Mouse (Mus musculus) heart, embryonic 16.5 days (tissue): ENCODE results near the gene Pxmp4. TPM values are rescaled to one million over a fixed set of nuclear protein-coding genes. Genes with fewer than 3 reads are reported as not detected.
A peak's percentile ranks its signal among the peaks of the same experiment; 100 is the strongest.

ENCODE experiments used
- ATAC-seq: fragments of 200-750 bp; cut with Nextera tagmentation; replicated peaks from 2 replicates; pipeline ENCODE4 v1.8.0; 2017; ENCODE audit warnings: moderate number of reproducible peaks; ENCODE audit not compliant: insufficient read depth, low FRiP score; ENCODE audit errors: extremely low read depth
- H3K27ac ChIP-seq: fragments of 300-500 bp; sonication (generic); 2 replicates; pipeline ENCODE4 v1.5.1; 2014; ENCODE audit warnings: mild to moderate bottlenecking, low read length, control low read depth, moderate library complexity
- H3K27me3 ChIP-seq: fragments of 300-500 bp; sonication (generic); 2 replicates; pipeline ENCODE4 v1.6.1; 2014; ENCODE audit warnings: low read length, mixed read lengths; ENCODE audit not compliant: control insufficient read depth, insufficient read depth
- H3K36me3 ChIP-seq: fragments of 300-500 bp; sonication (generic); 2 replicates; pipeline ENCODE4 v1.6.1; 2014; ENCODE audit not compliant: control insufficient read depth, insufficient read depth
- H3K4me1 ChIP-seq: fragments of 300-500 bp; sonication (generic); 2 replicates; pipeline ENCODE4 v1.6.1; 2014; ENCODE audit warnings: low read length, mixed read lengths; ENCODE audit not compliant: control insufficient read depth, insufficient read depth
- H3K4me2 ChIP-seq: fragments of 300-500 bp; sonication (generic); 2 replicates; pipeline ENCODE4 v1.6.1; 2014; ENCODE audit warnings: low read depth, mild to moderate bottlenecking, control low read depth, low read length
- H3K4me3 ChIP-seq: fragments of 300-500 bp; sonication (generic); 2 replicates; pipeline ENCODE4 v1.5.1; 2014; ENCODE audit warnings: mild to moderate bottlenecking, control low read depth, low read length
- H3K9ac ChIP-seq: fragments of 300-500 bp; sonication (generic); 2 replicates; pipeline ENCODE4 v1.6.1; 2014; ENCODE audit warnings: low read length, control low read depth
- H3K9me3 ChIP-seq: fragments of 300-500 bp; sonication (generic); replicated peaks from 2 replicates; pipeline ENCODE4 v1.6.1; 2016; ENCODE audit warnings: low read length; ENCODE audit not compliant: control insufficient read depth
- WGBS: fragments of 180-500 bp; shearing (Covaris S2); extraction: QIAGEN DNeasy Blood & Tissue Kit; methylation state at CpG from one replicate; pipeline ENCODE4 v1.1.7; 2014; 5-methylcytosine and 5-hydroxymethylcytosine counted together
- polyA plus RNA-seq: library from polyadenylated mRNA; unstranded; fragments of >200 nt; fragmentation: Nextera tagmentation; extraction: Ambion mirVana; gene quantifications from 2 replicates; pipeline ENCODE4 v1.2.1, GENCODE M21; 2015

Gene Pxmp4
- polyA plus RNA-seq, 1 experiment from 2014 or later = 28.2 TPM

DNA sequence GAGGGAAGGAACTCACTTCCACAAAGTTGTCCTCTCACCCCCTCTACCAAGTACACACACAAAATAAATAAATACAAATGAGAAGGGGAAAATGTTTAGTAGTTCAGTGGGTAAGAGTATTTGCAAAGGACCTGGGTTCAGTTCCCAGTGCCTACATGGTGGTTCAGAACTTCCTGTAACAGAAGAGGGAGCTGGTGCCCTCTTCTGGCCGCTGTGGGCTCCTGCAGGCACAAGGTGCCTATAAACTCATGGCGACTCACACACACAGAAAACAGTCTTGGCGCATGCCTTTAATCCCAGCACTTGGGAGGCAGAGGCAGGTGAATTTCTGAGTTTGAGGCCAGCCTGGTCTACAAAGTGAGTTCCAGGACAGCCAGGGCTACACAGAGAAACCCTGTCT is 35.0 kb upstream of the Pxmp4 start:
- no peak overlapping the region for H3K4me2 ChIP-seq
- H3K9me3 ChIP-seq = peaks cover 4% of the 10 kb centered on the region
- WGBS = 89% methylated on average over 3 of the region's 3 CpGs
- H3K4me1 ChIP-seq = no peaks in the 10 kb centered on the region
- H3K36me3 ChIP-seq = peaks cover 17% of the 10 kb centered on the region
- no peak overlapping the region for H3K27ac ChIP-seq
- no peak for ATAC-seq
- no peak overlapping the region for H3K9ac ChIP-seq
- no peak overlapping the region for H3K4me3 ChIP-seq
- no peaks in the 10 kb centered on the region for H3K27me3 ChIP-seq

DNA sequence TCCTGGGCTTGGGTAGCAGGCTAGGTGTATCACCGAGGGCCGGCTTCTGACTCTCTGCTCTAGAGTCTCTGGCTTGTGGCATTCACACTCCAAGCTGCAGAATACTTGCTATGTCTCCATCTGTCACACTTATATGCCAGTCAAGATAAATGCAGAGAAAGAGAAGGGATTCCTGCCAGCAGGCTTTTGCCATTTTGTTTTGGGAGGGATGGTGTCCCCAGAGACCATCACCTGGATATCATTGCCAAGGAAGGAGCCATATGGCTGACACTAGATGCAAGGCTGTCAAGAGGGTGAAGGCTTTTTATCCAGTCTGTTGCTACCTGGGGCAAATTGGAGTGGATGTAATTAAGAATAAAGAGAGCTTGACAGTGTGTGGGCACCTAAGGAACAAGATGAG is 32.3 kb upstream of the Pxmp4 start:
- no peak overlapping the region for H3K4me3 ChIP-seq
- no peak overlapping the region for H3K27ac ChIP-seq
- 89% methylated on average over 2 of the region's 2 CpGs for whole genome bisulfite sequencing
- no peak for ATAC-seq
- H3K27me3 ChIP-seq = no peaks in the 10 kb centered on the region
- no peak overlapping the region for H3K9ac ChIP-seq
- peaks cover 22% of the 10 kb centered on the region for H3K36me3 ChIP-seq
- H3K9me3 ChIP-seq = peaks cover 4% of the 10 kb centered on the region
- H3K4me2 ChIP-seq = no peak overlapping the region
- H3K4me1 ChIP-seq = no peaks in the 10 kb centered on the region

DNA sequence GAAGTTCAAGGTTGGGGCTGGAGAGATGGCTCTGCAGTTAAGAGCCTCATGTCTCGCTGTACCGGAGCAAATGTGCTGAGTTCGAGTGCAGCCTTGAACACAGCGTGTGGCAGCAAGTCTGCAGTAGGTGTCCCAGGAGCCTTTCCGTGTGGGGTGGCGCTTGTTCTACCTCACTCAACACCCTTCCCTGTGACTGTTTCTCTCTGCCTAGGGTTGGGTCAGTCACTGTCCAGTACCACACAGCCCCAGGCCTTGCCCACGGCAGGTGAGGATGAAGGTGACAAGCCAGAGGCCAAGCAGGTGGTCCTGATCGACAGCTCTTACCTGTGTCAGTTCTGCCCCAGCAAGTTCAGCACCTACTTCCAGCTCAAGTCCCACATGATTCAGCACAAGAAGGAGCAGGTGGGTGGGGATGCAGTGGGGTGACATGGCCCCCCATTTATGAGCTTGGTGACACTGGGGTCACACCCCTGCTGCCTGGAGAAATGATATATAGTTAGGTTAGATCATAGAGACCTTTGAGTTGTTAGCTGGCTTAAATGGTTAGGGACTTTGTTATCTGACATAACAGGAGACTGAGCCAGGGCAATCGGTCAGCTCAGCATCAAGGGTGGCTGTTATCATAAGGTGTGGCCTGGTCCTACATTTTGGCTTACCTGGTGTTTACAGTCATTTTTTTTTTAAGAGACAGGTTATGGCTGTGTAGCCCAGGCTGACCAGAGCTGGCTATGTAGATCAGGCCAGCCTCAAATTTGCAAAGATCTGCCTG is 30.6 kb upstream of the Pxmp4 start:
- Histone ChIP-seq H3K4me2 (no peak overlapping the region), H3K4me1 (no peaks in the 10 kb centered on the region), H3K36me3 (peaks cover 28% of the 10 kb centered on the region), H3K9ac (no peak overlapping the region), H3K4me3 (no peak overlapping the region), H3K27me3 (no peaks in the 10 kb centered on the region), H3K9me3 (peaks cover 4% of the 10 kb centered on the region), H3K27ac (no peak overlapping the region)
- 90% methylated on average over 9 of the region's 9 CpGs for WGBS
- ATAC-seq = no peak

DNA sequence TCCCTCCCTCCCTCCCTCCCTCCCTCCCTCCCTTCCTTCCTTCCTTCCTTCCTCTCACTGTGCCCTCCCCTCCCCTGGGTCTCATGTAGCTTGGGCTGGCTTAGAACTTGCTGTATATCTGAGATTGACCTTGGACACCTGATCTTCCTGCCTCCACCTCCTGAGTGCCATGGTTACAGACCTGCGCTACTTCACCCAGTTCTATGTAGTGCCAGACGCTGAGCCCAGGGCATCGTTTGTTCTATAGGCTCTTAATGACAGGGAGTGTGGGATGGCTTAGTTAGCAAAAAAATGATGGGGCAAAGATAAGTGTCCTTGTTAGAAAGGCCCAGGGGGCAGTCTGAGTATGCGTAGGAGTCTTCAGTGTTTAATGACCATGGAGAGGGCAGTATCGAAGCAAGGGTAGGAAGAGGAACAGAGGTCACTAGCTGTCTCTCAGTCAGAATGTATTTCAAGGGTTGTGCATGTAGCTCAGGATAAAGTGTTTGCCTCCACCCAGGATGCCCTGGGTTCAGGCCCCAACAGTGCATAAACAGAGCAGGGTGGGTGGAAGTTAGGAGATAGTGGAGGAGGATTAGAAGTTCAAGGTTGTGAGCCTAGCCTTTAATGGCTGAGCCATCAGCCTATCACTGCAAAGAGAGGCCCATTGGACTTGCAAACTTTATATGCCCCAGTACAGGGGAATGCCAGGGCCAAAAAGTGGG is 29.7 kb upstream of the Pxmp4 start:
- no peaks in the 10 kb centered on the region for H3K4me1 ChIP-seq
- H3K9me3 ChIP-seq = no peaks in the 10 kb centered on the region
- H3K9ac ChIP-seq = no peak overlapping the region
- 86% methylated on average over 5 of the region's 5 CpGs for WGBS
- ATAC-seq = no peak
- H3K4me2 ChIP-seq = no peak overlapping the region
- H3K27me3 ChIP-seq = no peaks in the 10 kb centered on the region
- no peak overlapping the region for H3K4me3 ChIP-seq
- no peak overlapping the region for H3K27ac ChIP-seq
- H3K36me3 ChIP-seq = peaks cover 24% of the 10 kb centered on the region

DNA sequence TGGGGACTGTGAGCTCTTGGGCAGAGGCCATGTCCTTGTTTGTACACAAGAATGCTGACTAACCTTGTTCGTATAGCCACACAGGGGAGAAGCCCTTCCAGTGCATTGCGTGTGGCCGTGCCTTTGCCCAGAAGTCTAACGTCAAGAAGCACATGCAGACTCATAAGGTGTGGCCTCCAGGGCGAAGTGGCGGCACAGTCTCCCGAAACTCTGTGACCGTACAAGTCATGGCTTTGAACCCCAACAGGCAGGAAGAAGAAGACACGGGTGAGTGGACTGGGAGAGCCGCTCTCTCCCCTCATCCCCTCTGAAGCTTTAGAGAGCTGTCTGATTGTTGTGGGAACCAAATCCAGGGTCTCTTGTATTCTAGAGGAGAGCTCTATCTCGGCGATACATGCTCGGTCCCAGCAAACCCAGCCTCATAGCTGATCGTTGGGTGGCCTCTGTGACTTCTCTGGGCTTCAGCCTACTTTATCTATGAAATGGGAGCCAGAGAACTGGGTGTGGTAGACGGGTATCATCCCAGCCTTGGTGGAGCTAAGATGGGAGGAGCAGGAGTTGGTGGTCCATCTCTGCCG is 28.8 kb upstream of the Pxmp4 start:
- H3K9me3 ChIP-seq = no peaks in the 10 kb centered on the region
- no peak overlapping the region for H3K9ac ChIP-seq
- no peak overlapping the region for H3K27ac ChIP-seq
- no peaks in the 10 kb centered on the region for H3K27me3 ChIP-seq
- no peak overlapping the region for H3K4me2 ChIP-seq
- H3K4me1 ChIP-seq = no peaks in the 10 kb centered on the region
- H3K36me3 ChIP-seq = peaks cover 18% of the 10 kb centered on the region; the same call in 1 of the 2 replicates
- no peak overlapping the region for H3K4me3 ChIP-seq
- no peak for ATAC-seq
- 88% methylated on average over 16 of the region's 16 CpGs for WGBS

DNA sequence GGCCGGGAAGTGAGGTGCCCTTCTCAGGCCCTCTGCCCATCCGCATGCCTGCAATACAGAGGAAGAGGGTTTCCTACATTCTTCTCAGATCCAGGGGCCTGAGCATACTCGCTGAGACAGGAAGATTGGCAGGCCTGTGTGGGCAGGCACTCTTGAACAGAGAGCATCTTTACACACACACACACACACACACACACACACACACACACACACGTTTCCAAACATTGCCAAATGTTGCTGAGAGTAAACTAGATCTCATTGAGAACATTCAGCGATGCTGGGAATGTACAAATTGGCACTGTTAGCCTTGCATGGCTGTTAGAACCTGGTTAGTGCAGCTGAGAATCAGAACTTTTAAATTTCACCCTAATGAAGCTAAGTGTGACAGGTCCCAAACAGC is 27.0 kb upstream of the Pxmp4 start:
- no peak overlapping the region for H3K4me2 ChIP-seq
- H3K27ac ChIP-seq = no peak overlapping the region
- H3K9ac ChIP-seq = no peak overlapping the region
- H3K36me3 ChIP-seq = peaks cover 15% of the 10 kb centered on the region; the same call in 1 of the 2 replicates
- no peak for ATAC-seq
- no peaks in the 10 kb centered on the region for H3K4me1 ChIP-seq
- H3K4me3 ChIP-seq = no peak overlapping the region
- no peaks in the 10 kb centered on the region for H3K27me3 ChIP-seq
- no peaks in the 10 kb centered on the region for H3K9me3 ChIP-seq
- WGBS = 73% methylated on average over 5 of the region's 5 CpGs

DNA sequence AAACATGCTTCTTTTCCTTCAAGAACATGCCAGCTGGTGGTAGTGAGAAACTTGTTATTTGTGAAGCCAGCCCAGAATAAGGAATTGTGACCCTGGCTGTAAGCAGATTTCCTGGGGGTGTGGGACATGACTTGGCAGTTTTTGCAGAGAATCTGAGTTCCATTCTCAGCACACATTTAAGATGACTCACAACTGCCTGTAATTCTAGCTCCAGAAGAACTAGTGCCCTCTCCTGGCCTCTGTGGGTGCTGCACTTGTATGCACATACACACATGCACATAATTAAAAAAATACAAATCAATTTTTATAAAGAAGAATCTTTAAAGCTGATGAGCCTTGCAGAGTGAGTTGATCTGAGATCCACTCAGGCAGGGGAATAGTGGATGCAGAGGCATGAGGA is 20.6 kb upstream of the Pxmp4 start:
- peaks cover 5% of the 10 kb centered on the region for H3K9me3 ChIP-seq
- H3K4me3 ChIP-seq = no peak overlapping the region
- H3K4me2 ChIP-seq = no peak overlapping the region
- no peaks in the 10 kb centered on the region for H3K4me1 ChIP-seq
- ATAC-seq = no peak
- H3K27me3 ChIP-seq = no peaks in the 10 kb centered on the region
- H3K36me3 ChIP-seq = peaks cover 12% of the 10 kb centered on the region; the same call in 1 of the 2 replicates
- no peak overlapping the region for H3K27ac ChIP-seq
- no peak overlapping the region for H3K9ac ChIP-seq

DNA sequence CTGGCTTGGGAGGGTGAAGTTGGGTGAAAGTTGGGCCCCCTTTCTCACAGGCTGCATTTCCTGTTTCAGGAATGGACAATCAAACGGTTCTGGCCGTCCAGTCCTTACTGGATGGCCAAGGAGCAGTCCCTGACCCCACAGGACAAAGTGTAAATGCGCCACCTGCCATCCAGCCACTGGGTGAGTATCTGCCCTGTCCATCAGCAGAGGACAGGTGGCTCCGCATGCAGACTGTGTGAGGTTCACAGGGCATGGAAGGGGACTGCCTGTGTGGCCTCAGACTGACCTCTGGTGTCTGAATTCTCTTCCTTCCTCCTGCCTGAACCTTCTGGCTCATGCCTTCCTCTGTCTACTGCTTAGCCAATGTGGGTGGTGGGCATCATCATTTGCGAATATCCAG is 18.2 kb upstream of the Pxmp4 start:
- ATAC-seq = no peak
- Histone ChIP-seq H3K27me3 (no peaks in the 10 kb centered on the region), H3K4me3 (no peak overlapping the region), H3K4me2 (no peak overlapping the region), H3K9me3 (peaks cover 5% of the 10 kb centered on the region), H3K9ac (no peak overlapping the region), H3K36me3 (peaks cover 14% of the 10 kb centered on the region; the same call in 1 of the 2 replicates), H3K27ac (no peak overlapping the region), H3K4me1 (no peaks in the 10 kb centered on the region)
- 71% methylated on average over 5 of the region's 5 CpGs for WGBS

DNA sequence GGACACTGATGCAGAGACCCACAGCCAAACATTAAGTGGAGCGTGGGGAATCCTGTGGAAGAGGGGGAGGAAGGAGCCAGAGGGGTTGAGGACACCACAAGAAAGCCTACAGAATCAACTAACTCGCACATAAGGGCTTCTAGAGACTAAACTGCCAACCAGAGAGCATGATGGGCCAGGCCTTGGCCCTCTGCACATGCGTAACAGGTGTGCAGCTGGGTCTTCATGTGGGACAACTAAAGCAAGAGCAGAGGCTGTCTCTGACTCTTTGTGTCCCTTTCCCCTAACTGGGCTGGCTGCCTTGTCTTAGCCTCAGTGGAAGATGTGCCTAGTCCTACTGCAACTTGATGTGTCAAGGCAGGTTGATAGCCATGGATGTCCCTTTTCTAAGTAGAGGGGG is 13.6 kb upstream of the Pxmp4 start:
- no peaks in the 10 kb centered on the region for H3K27me3 ChIP-seq
- H3K27ac ChIP-seq = peak overlapping the region; percentile 27; the same call in 1 of the 2 replicates
- H3K4me1 ChIP-seq = peaks cover 20% of the 10 kb centered on the region
- no peaks in the 10 kb centered on the region for H3K9me3 ChIP-seq
- H3K9ac ChIP-seq = no peak overlapping the region
- ATAC-seq = no peak
- H3K4me2 ChIP-seq = no peak overlapping the region
- H3K4me3 ChIP-seq = no peak overlapping the region
- peaks cover 6% of the 10 kb centered on the region; the same call in 1 of the 2 replicates for H3K36me3 ChIP-seq
- 74% methylated on average over 3 of the region's 3 CpGs for WGBS
